Mouse (Mus musculus) layer of hippocampus, adult 18-20 months (tissue): ENCODE data around the gene Sod3. TPM values are rescaled to one million over a fixed set of nuclear protein-coding genes. Genes with fewer than 3 reads are reported as not detected.

Experiments used
- DNase-seq, 2 experiments: peaks; one replicate each; pipeline ENCODE4 v3.0.0; 2022; ENCODE audit warnings: low spot score in 2 of 2
- total RNA-seq, 2 experiments: library from RNA; stranded (reverse); gene quantifications; 2 replicates each; pipeline ENCODE4 v1.2.3; 2021

Gene Sod3
- total RNA-seq, 2 experiments from 2014 or later: 4.7 to 5.9 TPM

GRCm38 (mm10) chr5:52370901-52371300, 7.3 kb downstream of the Sod3 start:
- DNase-seq: no peak

GRCm38 (mm10) chr5:52375847-52376246, 12.3 kb downstream of the Sod3 start:
- no peak for DNase-seq

- no peak for DNase-seq
These were observed 19.2 kb downstream of the Sod3 start for GRCm38 (mm10) chr5:52382837-52383236.

- no peak for DNase-seq
These were observed 20.2 kb downstream of the Sod3 start for GRCm38 (mm10) chr5:52383748-52384147.

GRCm38 (mm10) chr5:52386016-52386415, 22.4 kb downstream of the Sod3 start:
- DNase-seq: no peak

GRCm38 (mm10) chr5:52388092-52388749, 24.6 kb downstream of the Sod3 start:
- peak; percentile 37 to 59 for DNase-seq

- DNase-seq: peak in 1 of 2 experiments; percentile 30
These were observed 26.8 kb downstream of the Sod3 start for GRCm38 (mm10) chr5:52390381-52390780.

- no peak for DNase-seq
These were observed 27.9 kb downstream of the Sod3 start for GRCm38 (mm10) chr5:52391471-52391870.

GRCm38 (mm10) chr5:52393756-52394155, 30.2 kb downstream of the Sod3 start:
- DNase-seq: no peak

GRCm38 (mm10) chr5:52404373-52404772, 40.8 kb downstream of the Sod3 start:
- DNase-seq: no peak

- no peak for DNase-seq
These were observed 45.2 kb downstream of the Sod3 start for GRCm38 (mm10) chr5:52408668-52409315.

- DNase-seq: no peak
These were observed 46.6 kb downstream of the Sod3 start for GRCm38 (mm10) chr5:52410197-52410596.

GRCm38 (mm10) chr5:52411567-52411966, 48.0 kb downstream of the Sod3 start:
- no peak for DNase-seq

GRCm38 (mm10) chr5:52415193-52415592, 51.6 kb downstream of the Sod3 start:
- no peak for DNase-seq

GRCm38 (mm10) chr5:52415917-52416316, 52.3 kb downstream of the Sod3 start:
- no peak for DNase-seq

GRCm38 (mm10) chr5:52416485-52416884, 52.9 kb downstream of the Sod3 start:
- no peak for DNase-seq

Other genes starting within 250 kb of the Sod3 start
- gene Dhx15, start 173.3 kb upstream of the Sod3 start, total RNA-seq: 10 to 100 TPM; 90.4 to 91.8 TPM
- 10 to 100 TPM; 76.7 to 82.8 TPM for gene Ccdc149, start 107.7 kb downstream of the Sod3 start, total RNA-seq
- 10 to 100 TPM; 20.8 to 24.3 TPM for gene Lgi2, start 202.7 kb downstream of the Sod3 start, total RNA-seq